Mouse (Mus musculus) C2C12 (cell line): ENCODE measurements around the gene Htatip2.

Source experiments
- CEBPB ChIP-seq: IDR thresholded peaks from one replicate; pipeline ENCODE4 v1.6.1; 2011; ENCODE audit warnings: low read depth, mild to moderate bottlenecking, control low read depth, moderate library complexity
- CTCF ChIP-seq: IDR thresholded peaks from one replicate; pipeline ENCODE4 v1.5.1; 2011; ENCODE audit not compliant: control insufficient read depth, insufficient read depth, insufficient read length
- MAX ChIP-seq: IDR thresholded peaks from one replicate; pipeline ENCODE4 v1.6.1; 2011; ENCODE audit warnings: mild to moderate bottlenecking, control low read depth
- MYOD1 ChIP-seq: IDR thresholded peaks from one replicate; pipeline ENCODE4 v1.6.1; 2011; ENCODE audit warnings: low read depth; ENCODE audit not compliant: control insufficient read depth, insufficient read length
- USF1 ChIP-seq: IDR thresholded peaks from one replicate; pipeline ENCODE4 v1.6.1; 2011; ENCODE audit warnings: low read depth, mild to moderate bottlenecking, control low read depth, moderate library complexity

DNA sequence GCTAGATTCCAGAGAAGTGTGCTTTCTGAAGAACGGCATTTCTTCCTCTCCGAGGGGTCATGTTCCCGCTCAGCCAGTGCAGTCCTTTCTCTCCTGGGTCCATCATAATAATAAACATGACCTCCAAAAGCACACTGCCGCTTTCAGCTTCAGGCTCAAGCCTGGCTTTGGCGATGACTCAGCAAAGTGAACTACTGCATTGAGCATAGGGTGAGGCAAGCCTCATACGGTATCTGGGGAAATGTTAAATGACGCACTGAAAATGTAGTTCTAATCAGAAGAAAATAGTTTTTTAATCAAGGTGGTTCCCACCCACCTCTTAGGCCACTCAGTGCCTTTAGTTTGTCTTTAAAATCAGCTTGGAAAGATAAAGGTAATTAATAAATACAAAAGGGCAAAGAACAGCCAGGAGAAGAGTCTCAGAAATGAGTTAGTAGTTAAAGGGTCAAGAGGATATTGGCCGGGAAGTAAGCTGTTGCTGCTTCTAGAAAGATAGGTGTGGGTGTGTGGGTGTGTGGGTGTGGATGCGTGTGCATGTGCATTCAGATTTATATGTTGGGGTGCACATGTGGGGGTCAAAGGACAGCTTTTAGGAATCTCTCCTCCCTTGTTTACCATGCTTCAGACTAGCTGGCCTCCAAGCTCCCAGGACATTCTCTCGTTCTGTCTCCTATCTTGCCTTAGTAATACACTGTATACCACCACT lies 5.2 kb downstream of the Htatip2 start:
- TF ChIP-seq CTCF (no peak), MAX (no peak), USF1 (no peak), CEBPB (no peak), MYOD1 (no peak)
